In the genomic region with DNA sequence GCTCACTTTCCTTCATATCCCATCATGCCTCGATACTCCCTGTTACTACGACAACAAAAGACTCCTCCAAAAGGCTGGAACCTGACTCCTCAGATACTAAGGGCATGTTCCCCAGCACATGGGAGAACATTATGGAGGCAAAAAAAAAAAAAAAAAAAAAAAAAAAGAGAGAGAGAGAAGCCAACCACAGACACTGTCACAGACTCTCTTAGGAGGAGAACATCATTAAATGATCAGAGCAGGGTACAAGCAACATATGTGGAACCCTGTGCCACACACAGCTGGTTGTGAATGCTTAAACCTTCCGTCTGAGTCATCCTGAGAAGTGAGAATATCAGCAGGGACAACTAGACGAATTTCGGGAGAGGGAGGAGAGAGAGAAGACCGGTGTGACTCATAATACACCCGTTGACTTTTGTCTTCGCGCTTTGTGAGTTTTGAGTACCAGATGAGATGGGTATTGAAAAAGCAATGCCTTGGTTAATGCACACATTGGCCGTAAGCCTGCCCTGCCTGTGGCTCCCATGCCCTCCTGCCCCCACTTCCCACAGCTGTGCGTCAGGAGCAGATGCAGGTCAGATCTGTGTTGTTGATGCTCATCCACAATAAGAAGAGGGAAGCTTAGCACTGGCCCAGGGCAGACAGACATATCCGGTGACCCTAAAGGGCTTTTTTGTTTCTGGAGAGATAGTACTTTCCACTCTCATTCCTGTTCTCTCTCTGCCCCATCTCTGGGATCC, we compare ENCODE assay signal across 24 mouse cellular contexts. TPM values are rescaled to one million over a fixed set of nuclear protein-coding genes. Genes with fewer than 3 reads are reported as not detected.
DNase-seq lines count a peak whose midpoint lies in the region; ATAC-seq and TF ChIP-seq lines count a peak whose summit lies in the region.
"Had no signal": no experiment of that assay in that cellular context is flagged by ENCODE, and none has a peak within 500 bp of the region (broad histone marks: within the 10 kb centered on the region; RNA-seq: fewer than 3 reads in every experiment).

No protein-coding gene starts in this region.

- ATAC-seq in forebrain, postnatal 0 days, result 0 out of 2 replicates have a peak, but pooled peaks have one; percentile 27
- ATAC-seq in forebrain, embryonic 16.5 days, result no peak
- no peak for ATAC-seq in inflammation-experienced regulatory T-cells, adult 6 months
- no peak for ATAC-seq in stomach, postnatal 0 days (ENCODE audit: low FRiP score, low TSS enrichment)
- ATAC-seq: intestine, embryonic 16.5 days had no signal

- DNase-seq in forebrain, postnatal 0 days, result no peak
- DNase-seq in right cerebral cortex, adult 18-20 months, result peak; percentile 47
- no peak for DNase-seq in right cerebral cortex, postnatal 25 days
- peak; percentile 46 for DNase-seq in MN1 (ENCODE audit: low spot score)
- DNase-seq in stomach, postnatal 0 days (ENCODE audit: low spot score), result no peak
- DNase-seq: adrenal gland, adult 8-10 months; adrenal gland, postnatal 36 days; B cell, adult 2 months; cerebellum, adult 11 months; cerebellum, adult 9-10 months; cerebellum, postnatal 25 days; gastrocnemius, adult 2 months; gastrocnemius, postnatal 25 days; kidney, adult 2 months had no signal

- no peak overlapping the region for H3K9ac ChIP-seq in forebrain, postnatal 0 days
- no peak overlapping the region for H3K9ac ChIP-seq in forebrain, embryonic 16.5 days (replicated peaks; ENCODE audit: low read depth, low read length)
- no peak overlapping the region for H3K9ac ChIP-seq in stomach, postnatal 0 days (ENCODE audit: low read length)
- H3K9ac ChIP-seq: embryonic facial prominence, embryonic 15.5 days; forebrain, embryonic 12.5 days; heart, embryonic 12.5 days; hindbrain, embryonic 14.5 days had no signal

- H3K4me2 ChIP-seq in forebrain, postnatal 0 days (ENCODE audit: low read depth), result no peak overlapping the region
- H3K4me2 ChIP-seq in forebrain, embryonic 16.5 days (ENCODE audit: low read length), result no peak overlapping the region
- no peak overlapping the region for H3K4me2 ChIP-seq in stomach, postnatal 0 days (replicated peaks; ENCODE audit: low read depth)
- H3K4me2 ChIP-seq: embryonic facial prominence, embryonic 15.5 days; forebrain, embryonic 12.5 days; heart, embryonic 12.5 days; hindbrain, embryonic 14.5 days had no signal

- no peaks in the 10 kb centered on the region for H3K4me1 ChIP-seq in forebrain, postnatal 0 days (ENCODE audit: insufficient read depth)
- H3K4me1 ChIP-seq in forebrain, embryonic 16.5 days (replicated peaks; ENCODE audit: control insufficient read depth, insufficient read depth, low read length), result peaks cover 2% of the 10 kb centered on the region; the same call in 1 of the 2 replicates
- H3K4me1 ChIP-seq in stomach, postnatal 0 days (replicated peaks; ENCODE audit: control insufficient read depth, insufficient read depth), result peaks cover 9% of the 10 kb centered on the region

- WGBS in forebrain, postnatal 0 days, result 67% methylated on average over 12 of the region's 12 CpGs
- 72% methylated on average over 12 of the region's 12 CpGs for WGBS in forebrain, embryonic 16.5 days
- WGBS in stomach, postnatal 0 days, result 66% methylated on average over 12 of the region's 12 CpGs

- H3K9me3 ChIP-seq in forebrain, postnatal 0 days (ENCODE audit: low read length), result no peaks in the 10 kb centered on the region
- H3K9me3 ChIP-seq in forebrain, embryonic 16.5 days (ENCODE audit: control insufficient read depth, low read length), result no peaks in the 10 kb centered on the region
- H3K9me3 ChIP-seq in stomach, postnatal 0 days (ENCODE audit: control insufficient read depth, low read length), result no peaks in the 10 kb centered on the region
- H3K9me3 ChIP-seq: embryonic facial prominence, embryonic 15.5 days; forebrain, embryonic 12.5 days; heart, embryonic 12.5 days; hindbrain, embryonic 10.5 days had no signal

- H3K4me3 ChIP-seq in forebrain, postnatal 0 days (ENCODE audit: low read depth, low read length), result no peak overlapping the region
- H3K4me3 ChIP-seq in forebrain, embryonic 16.5 days (replicated peaks; ENCODE audit: low read length), result no peak overlapping the region
- no peak overlapping the region for H3K4me3 ChIP-seq in stomach, postnatal 0 days (ENCODE audit: low read depth, low read length)
- H3K4me3 ChIP-seq: embryonic facial prominence, embryonic 15.5 days; erythroblast, embryonic 14.5 days; forebrain, embryonic 12.5 days; gastrocnemius, adult 2 months; heart, embryonic 12.5 days; hindbrain, embryonic 10.5 days had no signal

- no peak overlapping the region for H3K27ac ChIP-seq in forebrain, postnatal 0 days (ENCODE audit: low read depth, low read length)
- no peak overlapping the region for H3K27ac ChIP-seq in forebrain, embryonic 16.5 days (ENCODE audit: low read length)
- no peak overlapping the region for H3K27ac ChIP-seq in stomach, postnatal 0 days (replicated peaks)
- H3K27ac ChIP-seq: embryonic facial prominence, embryonic 15.5 days; gastrocnemius, adult 2 months; hindbrain, embryonic 10.5 days had no signal

- TF ChIP-seq CTCF in forebrain, postnatal 0 days (IDR thresholded peaks at IDR 0.05; ENCODE audit: low read depth), result no peak
- TF ChIP-seq CTCF in stomach, postnatal 0 days (IDR thresholded peaks at IDR 0.05; ENCODE audit: low read depth), result no peak

- H3K27me3 ChIP-seq in forebrain, postnatal 0 days (ENCODE audit: insufficient read depth, low read length), result no peaks in the 10 kb centered on the region
- no peaks in the 10 kb centered on the region for H3K27me3 ChIP-seq in forebrain, embryonic 16.5 days (replicated peaks; ENCODE audit: control insufficient read depth, insufficient read depth, low read length)
- H3K27me3 ChIP-seq in stomach, postnatal 0 days (ENCODE audit: control insufficient read depth, insufficient read depth, low read length), result no peaks in the 10 kb centered on the region
- H3K27me3 ChIP-seq: heart, embryonic 12.5 days had no signal

- H3K36me3 ChIP-seq in forebrain, postnatal 0 days (ENCODE audit: insufficient read depth), result no peaks in the 10 kb centered on the region
- H3K36me3 ChIP-seq in forebrain, embryonic 16.5 days (ENCODE audit: control insufficient read depth, insufficient read depth), result no peaks in the 10 kb centered on the region
- no peaks in the 10 kb centered on the region for H3K36me3 ChIP-seq in stomach, postnatal 0 days (ENCODE audit: control insufficient read depth, insufficient read depth, low read length)
- H3K36me3 ChIP-seq: embryonic facial prominence, embryonic 15.5 days; forebrain, embryonic 12.5 days; heart, embryonic 12.5 days; hindbrain, embryonic 10.5 days had no signal

- TF ChIP-seq EP300 in stomach, postnatal 0 days (optimal IDR thresholded peaks at IDR 0.05), result no peak

RNA-seq across cellular contexts. Expression of a gene that starts 34.8 kb away (rescaled TPM):
- 6.9 and 11.2 TPM in 2 replicates for total RNA-seq in forebrain, postnatal 0 days (2014; rRNA removed)
- 11.2 and 13.1 TPM in 2 replicates for polyA plus RNA-seq in forebrain, postnatal 0 days (2015; fragmentation: Nextera tagmentation; extraction: Ambion mirVana)
- 9.6 and 14.5 TPM in 2 replicates for polyA plus RNA-seq in forebrain, embryonic 16.5 days (2015; fragmentation: Nextera tagmentation; extraction: Ambion mirVana)
- polyA plus RNA-seq in inflammation-experienced regulatory T-cells, adult 6 months (2017; shearing (Covaris generic)), result under 1 TPM in 1 of 3 experiments, not detected in 2; 0.40 TPM
- polyA plus RNA-seq in stomach, postnatal 0 days (2015; fragmentation: Nextera tagmentation; extraction: Ambion mirVana), result 66.2 and 73.1 TPM in 2 replicates
- total RNA-seq: granulocyte monocyte progenitor cell, adult 5-6 weeks had no signal

Comparison
In these comparisons a context has a peak if more than half of its experiments do, and no peak if none do; other contexts are left out.
1. DNase-seq: peak in right cerebral cortex, adult 18-20 months (single experiment) and MN1 (single experiment); none in forebrain, postnatal 0 days (single experiment), right cerebral cortex, postnatal 25 days (single experiment) and stomach, postnatal 0 days (single experiment).